Mouse (Mus musculus) ES-E14 (cell line): ENCODE data around the gene Zfp174. TPM values are rescaled to one million over a fixed set of nuclear protein-coding genes. Genes with fewer than 3 reads are reported as not detected.

Source experiments
- DNase-seq: peaks from one replicate; pipeline ENCODE4 v3.0.0-alpha.2; 2013; ENCODE audit warnings: low read depth, low spot score
- H3K27ac ChIP-seq: 2 replicates; pipeline ENCODE4 v1.5.1; 2012; ENCODE audit warnings: low read depth, mild to moderate bottlenecking, low read length, moderate library complexity, mixed read lengths; ENCODE audit not compliant: poor library complexity, insufficient read depth, severe bottlenecking
- H3K36me3 ChIP-seq: 2 replicates; pipeline ENCODE4 v1.6.1; 2012; ENCODE audit warnings: mild to moderate bottlenecking, low read length, moderate library complexity, mixed read lengths; ENCODE audit not compliant: control insufficient read depth, poor library complexity, insufficient read depth, severe bottlenecking
- H3K4me1 ChIP-seq, 2 experiments: fragments of 150-350 bp in 1 of 2; sonication (generic) in 1 of 2; 2 replicates each; pipeline ENCODE4 v1.6.1; 2012; ENCODE audit warnings: low read length in 2 of 2, mild to moderate bottlenecking in 1 of 2, mixed read lengths in 1 of 2; ENCODE audit not compliant: control insufficient read depth in 2 of 2, insufficient read depth in 2 of 2, poor library complexity in 1 of 2
- H3K4me3 ChIP-seq, 2 experiments: fragments of 150-350 bp in 1 of 2; sonication (generic) in 1 of 2; 2 replicates each; pipeline ENCODE4 v1.5.1; 2012; ENCODE audit warnings: low read length in 2 of 2, low read depth in 1 of 2, mild to moderate bottlenecking in 1 of 2, mixed read lengths in 1 of 2; ENCODE audit not compliant: insufficient read depth in 1 of 2, poor library complexity in 1 of 2, severe bottlenecking in 1 of 2
- H3K9ac ChIP-seq: 2 replicates; pipeline ENCODE4 v1.6.1; 2012; ENCODE audit warnings: low read depth, mild to moderate bottlenecking, low read length, mixed read lengths; ENCODE audit not compliant: poor library complexity, insufficient read depth, severe bottlenecking
- H3K9me3 ChIP-seq: fragments of 150-350 bp; sonication (generic); 2 replicates; pipeline ENCODE4 v1.6.1; 2012; ENCODE audit warnings: low read depth, mild to moderate bottlenecking, low read length; ENCODE audit not compliant: control insufficient read depth, insufficient read depth
- CHD2 ChIP-seq: IDR thresholded peaks from 2 replicates; pipeline ENCODE4 v1.6.1; 2014; ENCODE audit warnings: mild to moderate bottlenecking, low read depth, low read length, inconsistent platforms
- HCFC1 ChIP-seq: IDR thresholded peaks from 2 replicates; pipeline ENCODE4 v1.6.1; 2012; ENCODE audit warnings: low read length, inconsistent platforms, borderline replicate concordance; ENCODE audit not compliant: insufficient read depth
- MAFK ChIP-seq: IDR thresholded peaks from 2 replicates; pipeline ENCODE4 v1.6.1; 2014; ENCODE audit warnings: mild to moderate bottlenecking, low read depth, low read length, inconsistent platforms; ENCODE audit not compliant: insufficient read depth
- ZC3H11A ChIP-seq: IDR thresholded peaks from 2 replicates; pipeline ENCODE4 v1.6.1; 2012; ENCODE audit warnings: low read depth, mild to moderate bottlenecking, inconsistent platforms, low read length, borderline replicate concordance
- ZNF384 ChIP-seq: IDR thresholded peaks from 2 replicates; pipeline ENCODE4 v1.6.1; 2012; ENCODE audit warnings: low read depth, low read length, inconsistent platforms
- in situ Hi-C, 2 experiments: fragments of 600-800 bp; cut with MboI; formaldehyde crosslinking; loops; one replicate each; pipeline ENCODE4 v1.15.1; 2025; ENCODE audit warnings: low sequenced_read_pairs in 2 of 2, inconsistent platforms in 1 of 2; ENCODE audit not compliant: unreplicated experiment in 2 of 2
- total RNA-seq: library from RNA; depleted of rRNA; stranded (reverse); fragments of 300-350 nt; gene quantifications from 2 replicates; pipeline ENCODE4 v1.2.3, GENCODE M21; 2012

The Zfp174 gene
- total RNA-seq, 1 experiment = 0.85 TPM

- H3K4me1 ChIP-seq = no peaks in the 10 kb centered on the region
- no peak overlapping the region for H3K4me3 ChIP-seq
- no peaks in the 10 kb centered on the region for H3K9me3 ChIP-seq
- no peak overlapping the region for H3K9ac ChIP-seq
- TF ChIP-seq ZNF384 = no peak
- TF ChIP-seq HCFC1 = no peak
- TF ChIP-seq MAFK = no peak
- no peak for TF ChIP-seq CHD2
- TF ChIP-seq ZC3H11A = no peak
- no peak overlapping the region for H3K27ac ChIP-seq
- in situ Hi-C loops = no loop called here
- no peaks in the 10 kb centered on the region for H3K36me3 ChIP-seq
- no peak for DNase-seq
These were observed 17.3 kb upstream of the Zfp174 start for GRCm38 (mm10) chr16:3829727-3830126.

- H3K27ac ChIP-seq = no peak within 1 kb of the TSS
- DNase-seq = no peak
- H3K36me3 ChIP-seq = no peaks in the 10 kb centered on the region
- 0 out of 2 replicates have a peak, but pooled peaks have one; percentile 11 for TF ChIP-seq ZC3H11A
- no peak for TF ChIP-seq HCFC1
- in situ Hi-C loops = no loop called here
- no peak within 1 kb of the TSS for H3K4me3 ChIP-seq
- no peak within 1 kb of the TSS for H3K9ac ChIP-seq
- H3K9me3 ChIP-seq = no peaks in the 10 kb centered on the region
- H3K4me1 ChIP-seq = no peaks in the 10 kb centered on the region
These were observed 16.4 kb upstream of the Zfp174 start, which contains the start of gene Olfr15 for GRCm38 (mm10) chr16:3830588-3831109. Olfr15 (plus strand) TSS chr16:3830878.

- no peaks in the 10 kb centered on the region for H3K4me1 ChIP-seq
- no peak overlapping the region for H3K4me3 ChIP-seq
- TF ChIP-seq ZC3H11A (no peak), HCFC1 (no peak), ZNF384 (no peak), MAFK (no peak), CHD2 (no peak)
- in situ Hi-C loops = no loop called here
- no peak for DNase-seq
- no peaks in the 10 kb centered on the region for H3K36me3 ChIP-seq
- H3K9ac ChIP-seq = no peak overlapping the region
- no peak overlapping the region for H3K27ac ChIP-seq
- no peaks in the 10 kb centered on the region for H3K9me3 ChIP-seq
These were observed 11.6 kb upstream of the Zfp174 start for GRCm38 (mm10) chr16:3835461-3835860.

GRCm38 (mm10) chr16:3839157-3839885 is 7.7 kb upstream of the Zfp174 start:
- DNase-seq = no peak
- no peaks in the 10 kb centered on the region for H3K9me3 ChIP-seq
- peak overlapping the region; percentile 14; the same call in 1 of the 2 replicates for H3K9ac ChIP-seq
- no peak overlapping the region for H3K27ac ChIP-seq
- in situ Hi-C loops = no loop called here
- H3K36me3 ChIP-seq = no peaks in the 10 kb centered on the region
- peaks cover 0 to 7% of the 10 kb centered on the region in 2 experiments; a peak in 2 of 4 replicates for H3K4me1 ChIP-seq
- H3K4me3 ChIP-seq = peak overlapping the region; percentile 57; a peak in 3 of 4 replicates
- TF ChIP-seq HCFC1 (no peak), ZNF384 (no peak), ZC3H11A (peak; percentile 68; the same call in 1 of the 2 replicates), MAFK (no peak), CHD2 (no peak)

GRCm38 (mm10) chr16:3842989-3843388 is 4.1 kb upstream of the Zfp174 start:
- Histone ChIP-seq H3K4me1 (peaks cover 0 to 7% of the 10 kb centered on the region in 2 experiments; a peak in 2 of 4 replicates), H3K9ac (no peak overlapping the region), H3K27ac (no peak overlapping the region), H3K36me3 (no peaks in the 10 kb centered on the region), H3K9me3 (no peaks in the 10 kb centered on the region), H3K4me3 (no peak overlapping the region)
- no peak for TF ChIP-seq HCFC1
- no peak for TF ChIP-seq ZC3H11A
- TF ChIP-seq MAFK = no peak
- TF ChIP-seq CHD2 = no peak
- TF ChIP-seq ZNF384 = no peak
- in situ Hi-C loops = no loop called here
- DNase-seq = no peak
